Comparison of ENCODE assay signal across 7 mouse cellular contexts in the genomic region with DNA sequence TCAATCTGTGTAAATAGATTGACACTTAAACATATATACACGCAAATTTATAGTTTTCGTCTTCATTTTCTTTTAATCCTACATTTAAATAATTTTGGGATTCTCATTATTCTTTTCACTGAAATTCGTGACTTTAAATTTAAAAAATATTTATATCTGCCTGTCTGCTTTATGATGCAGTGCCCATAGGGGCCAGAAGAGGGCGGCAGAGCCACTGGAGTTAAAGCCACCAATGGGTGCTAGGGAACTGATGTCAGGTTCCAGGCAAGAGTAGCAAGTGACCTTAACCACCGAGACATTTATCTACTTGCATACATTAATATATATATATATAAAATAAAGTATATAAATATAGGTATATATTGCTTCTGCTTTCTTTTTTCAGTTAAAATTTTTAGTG. TPM values are rescaled to one million over a fixed set of nuclear protein-coding genes. Genes with fewer than 3 reads are reported as not detected.
A peak's percentile ranks its signal among the peaks of the same experiment; 100 is the strongest.
DNase-seq lines count a peak whose midpoint lies in the region; ATAC-seq and TF ChIP-seq lines count a peak whose summit lies in the region.

No protein-coding gene starts in this region.

- no peak for ATAC-seq in liver, embryonic 11.5 days (replicated peaks; ENCODE audit: low FRiP score)

- DNase-seq in liver, adult 2 months (ENCODE audit: extremely low read depth, low read depth, low spot score): peak; percentile 7
- DNase-seq in liver, embryonic 11.5 days (ENCODE audit: low spot score): no peak
- DNase-seq in T-cell, adult 2 months (ENCODE audit: low spot score): peak; percentile 1
- peak; percentile 8 for DNase-seq in kidney, postnatal 14 days
- DNase-seq in testis, postnatal 10 days (ENCODE audit: low spot score): peak; percentile 51
- DNase-seq in frontal cortex, postnatal 36 days (ENCODE audit: low spot score in 2 of 2): no peak
- no peak for DNase-seq in midbrain, embryonic 10.5 days (ENCODE audit: low spot score)

- H3K27me3 ChIP-seq in liver, adult 2 months (ENCODE audit: control insufficient read depth, insufficient read depth, low read length): no peaks in the 10 kb centered on the region
- no peaks in the 10 kb centered on the region for H3K27me3 ChIP-seq in liver, embryonic 11.5 days (replicated peaks; ENCODE audit: control insufficient read depth, insufficient read depth, low read length)
- no peaks in the 10 kb centered on the region for H3K27me3 ChIP-seq in midbrain, embryonic 10.5 days (ENCODE audit: low read depth, poor library complexity, severe bottlenecking)

- WGBS in liver, adult 2 months: 60% methylated on average over 5 of the region's 5 CpGs
- WGBS in liver, embryonic 11.5 days: 55% methylated on average over 5 of the region's 5 CpGs
- WGBS in midbrain, embryonic 10.5 days: 65% methylated on average over 5 of the region's 5 CpGs

- no peaks in the 10 kb centered on the region for H3K36me3 ChIP-seq in liver, adult 2 months (ENCODE audit: control insufficient read depth, insufficient read depth, low read length)
- H3K36me3 ChIP-seq in liver, embryonic 11.5 days (ENCODE audit: control insufficient read depth, insufficient read depth, low read length): no peaks in the 10 kb centered on the region
- H3K36me3 ChIP-seq in midbrain, embryonic 10.5 days: no peaks in the 10 kb centered on the region

- H3K9me3 ChIP-seq in liver, embryonic 11.5 days (ENCODE audit: control insufficient read depth, low read length): no peaks in the 10 kb centered on the region
- no peaks in the 10 kb centered on the region for H3K9me3 ChIP-seq in midbrain, embryonic 10.5 days (replicated peaks)

- TF ChIP-seq POLR2A in liver, adult 2 months (IDR thresholded peaks at IDR 0.05; ENCODE audit: extremely low read depth, insufficient read depth, low read length): no peak

- H3K4me2 ChIP-seq in liver, embryonic 11.5 days: no peak overlapping the region

- TF ChIP-seq CTCF in liver, adult 2 months (IDR thresholded peaks at IDR 0.05; ENCODE audit: low read depth, low read length): peak; percentile 62

- H3K9ac ChIP-seq in liver, adult 2 months (ENCODE audit: low read depth, low read length): no peak overlapping the region
- no peak overlapping the region for H3K9ac ChIP-seq in liver, embryonic 11.5 days (ENCODE audit: low read depth, low read length)

- no peak overlapping the region for H3K27ac ChIP-seq in liver, adult 2 months (replicated peaks; ENCODE audit: insufficient read depth, low read depth, low read length)
- no peak overlapping the region for H3K27ac ChIP-seq in liver, embryonic 11.5 days (ENCODE audit: low read depth, low read length)
- H3K27ac ChIP-seq in midbrain, embryonic 10.5 days (replicated peaks): no peak overlapping the region

- H3K4me3 ChIP-seq in liver, adult 2 months (ENCODE audit: insufficient read depth, low read depth, low read length): no peak overlapping the region
- H3K4me3 ChIP-seq in liver, embryonic 11.5 days (ENCODE audit: low read depth, low read length): no peak overlapping the region
- H3K4me3 ChIP-seq in midbrain, embryonic 10.5 days: no peak overlapping the region

- no peaks in the 10 kb centered on the region for H3K4me1 ChIP-seq in liver, adult 2 months (ENCODE audit: control insufficient read depth, insufficient read depth, low read length)
- no peaks in the 10 kb centered on the region for H3K4me1 ChIP-seq in liver, embryonic 11.5 days (replicated peaks; ENCODE audit: control insufficient read depth, insufficient read depth, low read length)
- no peaks in the 10 kb centered on the region for H3K4me1 ChIP-seq in midbrain, embryonic 10.5 days

- H3K79me2 ChIP-seq in liver, adult 2 months (ENCODE audit: control insufficient read depth, insufficient read depth, low read length): no peaks in the 10 kb centered on the region

RNA-seq across cellular contexts. Expression of a gene that starts 31.2 kb away (rescaled TPM):
- not detected in 2 replicates for total RNA-seq in liver, adult 2 months (2014; rRNA removed)
- polyA plus RNA-seq in liver, adult 2 months (2012; rRNA removed): not detected in 2 replicates
- not detected in 2 replicates for polyA plus RNA-seq in liver, embryonic 11.5 days (2014; fragmentation: Nextera tagmentation; extraction: Ambion mirVana)
- not detected in 2 replicates for polyA plus RNA-seq in midbrain, embryonic 10.5 days (2016; fragmentation: Nextera tagmentation; extraction: Ambion mirVana)

RNA-seq across cellular contexts. Expression of a gene that starts 49.4 kb away (rescaled TPM):
- total RNA-seq in liver, adult 2 months (2014; rRNA removed): not detected in 2 replicates
- not detected in 2 replicates for polyA plus RNA-seq in liver, adult 2 months (2012; rRNA removed)
- polyA plus RNA-seq in liver, embryonic 11.5 days (2014; fragmentation: Nextera tagmentation; extraction: Ambion mirVana): not detected in 2 replicates
- polyA plus RNA-seq in midbrain, embryonic 10.5 days (2016; fragmentation: Nextera tagmentation; extraction: Ambion mirVana): not detected in 2 replicates

RNA-seq across cellular contexts. Expression of a gene that starts 54.3 kb away (rescaled TPM):
- total RNA-seq in liver, adult 2 months (2014; rRNA removed): not detected in 2 replicates
- polyA plus RNA-seq in liver, adult 2 months (2012; rRNA removed): not detected in 2 replicates
- not detected in 2 replicates for polyA plus RNA-seq in liver, embryonic 11.5 days (2014; fragmentation: Nextera tagmentation; extraction: Ambion mirVana)
- polyA plus RNA-seq in midbrain, embryonic 10.5 days (2016; fragmentation: Nextera tagmentation; extraction: Ambion mirVana): 0.02 TPM in 1 of 2 replicates, not detected in the other

Comparison
In these comparisons a context has a peak if more than half of its experiments do, and no peak if none do; other contexts are left out.
1. DNase-seq: peak in liver, adult 2 months (single experiment), T-cell, adult 2 months (single experiment), kidney, postnatal 14 days (single experiment) and testis, postnatal 10 days (single experiment); none in liver, embryonic 11.5 days (single experiment), frontal cortex, postnatal 36 days (0 of 2) and midbrain, embryonic 10.5 days (single experiment).